Mouse (Mus musculus): ENCODE measurements around the gene Arap1. TPM values are rescaled to one million over a fixed set of nuclear protein-coding genes. Genes with fewer than 3 reads are reported as not detected.

The Arap1 gene
- polyA plus RNA-seq, 1 experiment from 2014 or later = 11.3 TPM

GRCm38 (mm10) chr7:101452669-101453068, 104.8 kb downstream of the Arap1 start:
- Histone ChIP-seq H3K9ac (no peak overlapping the region), H3K27ac (no peak overlapping the region), H3K27me3 (ENCODE audit: control insufficient read depth, insufficient read depth, low read length) (peaks cover 19% of the 10 kb centered on the region), H3K36me3 (replicated peaks; ENCODE audit: control insufficient read depth, insufficient read depth) (no peaks in the 10 kb centered on the region), H3K4me3 (replicated peaks; ENCODE audit: low read length) (peak overlapping the region; percentile 11; the same call in 1 of the 2 replicates), H3K9me3 (ENCODE audit: control insufficient read depth, low read length) (no peaks in the 10 kb centered on the region), H3K4me2 (replicated peaks) (peak overlapping the region; percentile 100), H3K4me1 (replicated peaks; ENCODE audit: control insufficient read depth, insufficient read depth, low read length) (peaks cover 14% of the 10 kb centered on the region; the same call in 1 of the 2 replicates)
- ATAC-seq (ENCODE audit: low FRiP score) (no peak), DNase-seq (ENCODE audit: low spot score) (no peak)
- WGBS = 87% methylated on average over 3 of the region's 3 CpGs

DNA sequence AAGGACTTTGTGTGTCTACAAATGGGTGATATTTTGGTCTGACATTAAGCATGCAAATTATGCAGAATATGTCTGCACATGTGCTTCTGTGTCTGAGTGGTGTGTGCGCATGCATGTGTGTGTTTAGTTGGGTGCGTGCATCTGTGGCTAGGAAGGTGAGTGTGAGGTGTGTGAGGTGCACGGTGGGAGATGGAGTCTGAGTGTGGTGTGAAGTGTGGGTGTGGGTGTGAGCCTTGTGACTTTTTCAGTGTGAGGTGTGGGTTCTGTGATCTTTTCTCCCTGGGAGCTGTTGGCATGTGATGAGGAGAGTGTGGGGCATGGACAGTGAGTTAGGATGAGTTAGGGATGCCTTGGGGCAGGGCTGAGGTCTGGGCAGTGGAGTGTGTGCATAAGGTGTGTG, 105.4 kb downstream of the Arap1 start:
- peak overlapping the region; percentile 100 for H3K4me2 ChIP-seq (replicated peaks)
- 85% methylated on average over 3 of the region's 3 CpGs for WGBS
- no peaks in the 10 kb centered on the region for H3K36me3 ChIP-seq (replicated peaks; ENCODE audit: control insufficient read depth, insufficient read depth)
- H3K9me3 ChIP-seq (ENCODE audit: control insufficient read depth, low read length) = no peaks in the 10 kb centered on the region
- DNase-seq (ENCODE audit: low spot score) = no peak
- peaks cover 14% of the 10 kb centered on the region; the same call in 1 of the 2 replicates for H3K4me1 ChIP-seq (replicated peaks; ENCODE audit: control insufficient read depth, insufficient read depth, low read length)
- H3K27ac ChIP-seq = no peak overlapping the region
- no peak overlapping the region for H3K4me3 ChIP-seq (replicated peaks; ENCODE audit: low read length)
- no peak overlapping the region for H3K9ac ChIP-seq
- peaks cover 19% of the 10 kb centered on the region for H3K27me3 ChIP-seq (ENCODE audit: control insufficient read depth, insufficient read depth, low read length)
- ATAC-seq (ENCODE audit: low FRiP score) = no peak

DNA sequence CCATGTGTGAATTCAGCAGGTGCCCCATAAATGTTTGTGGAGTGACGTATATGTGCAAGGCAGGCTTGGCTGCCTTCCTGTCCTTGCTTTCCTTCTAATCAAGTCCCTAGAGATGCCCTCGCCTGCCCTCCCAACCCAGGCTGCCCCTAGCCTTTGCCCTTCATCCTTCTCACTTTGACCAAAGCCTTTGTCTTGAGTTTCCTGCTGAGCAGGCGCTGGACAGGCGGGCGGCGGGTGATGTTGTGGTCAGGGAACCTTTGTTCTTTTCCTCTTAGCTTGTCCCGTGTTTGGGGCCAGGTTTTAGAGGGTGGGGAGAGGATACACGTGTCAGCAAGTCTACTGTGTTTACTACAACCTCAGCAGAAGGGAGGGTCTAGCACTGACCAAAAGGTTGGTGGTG, 105.9 kb downstream of the Arap1 start:
- Histone ChIP-seq H3K27ac (no peak overlapping the region), H3K36me3 (replicated peaks; ENCODE audit: control insufficient read depth, insufficient read depth) (no peaks in the 10 kb centered on the region), H3K4me1 (replicated peaks; ENCODE audit: control insufficient read depth, insufficient read depth, low read length) (peaks cover 14% of the 10 kb centered on the region; the same call in 1 of the 2 replicates), H3K9ac (no peak overlapping the region), H3K27me3 (ENCODE audit: control insufficient read depth, insufficient read depth, low read length) (peaks cover 19% of the 10 kb centered on the region), H3K4me3 (replicated peaks; ENCODE audit: low read length) (no peak overlapping the region), H3K9me3 (ENCODE audit: control insufficient read depth, low read length) (no peaks in the 10 kb centered on the region), H3K4me2 (replicated peaks) (peak overlapping the region; percentile 100)
- ATAC-seq (ENCODE audit: low FRiP score) (no peak), DNase-seq (ENCODE audit: low spot score) (no peak)
- 13% methylated on average over 8 of the region's 8 CpGs for WGBS

- H3K4me3 ChIP-seq (replicated peaks; ENCODE audit: low read length) = no peak overlapping the region
- H3K4me2 ChIP-seq (replicated peaks) = no peak overlapping the region
- ATAC-seq (ENCODE audit: low FRiP score) (no peak), DNase-seq (ENCODE audit: low spot score) (no peak)
- H3K9ac ChIP-seq = no peak overlapping the region
- peaks cover 14% of the 10 kb centered on the region; the same call in 1 of the 2 replicates for H3K4me1 ChIP-seq (replicated peaks; ENCODE audit: control insufficient read depth, insufficient read depth, low read length)
- no peak overlapping the region for H3K27ac ChIP-seq
- no peaks in the 10 kb centered on the region for H3K9me3 ChIP-seq (ENCODE audit: control insufficient read depth, low read length)
- H3K27me3 ChIP-seq (ENCODE audit: control insufficient read depth, insufficient read depth, low read length) = peaks cover 19% of the 10 kb centered on the region
- WGBS = 82% methylated on average over 9 of the region's 9 CpGs
- H3K36me3 ChIP-seq (replicated peaks; ENCODE audit: control insufficient read depth, insufficient read depth) = no peaks in the 10 kb centered on the region
Observed at GRCm38 (mm10) chr7:101454479-101454878, 106.6 kb downstream of the Arap1 start.

DNA sequence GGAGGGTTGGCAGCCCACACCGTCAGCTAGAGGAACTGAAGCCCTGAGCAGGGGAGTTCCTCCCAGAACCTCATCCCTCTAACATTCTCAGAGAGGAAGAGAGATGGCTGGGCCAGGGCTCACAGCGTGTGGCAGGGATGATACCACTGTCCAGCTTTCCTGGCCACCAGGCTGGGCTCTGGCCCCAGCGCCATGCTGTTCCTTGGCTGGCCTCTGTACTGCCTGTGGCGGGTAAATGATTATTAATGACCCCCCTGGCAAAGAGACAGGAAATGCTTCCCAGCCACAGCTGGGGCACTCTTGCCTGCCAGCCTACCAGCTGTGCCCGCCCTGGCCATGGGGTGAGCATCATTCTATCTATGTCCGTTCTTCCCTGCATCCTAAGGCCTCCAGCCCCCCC, 107.3 kb downstream of the Arap1 start:
- no peaks in the 10 kb centered on the region for H3K36me3 ChIP-seq (replicated peaks; ENCODE audit: control insufficient read depth, insufficient read depth)
- no peak overlapping the region for H3K27ac ChIP-seq
- H3K27me3 ChIP-seq (ENCODE audit: control insufficient read depth, insufficient read depth, low read length) = peaks cover 19% of the 10 kb centered on the region
- H3K4me3 ChIP-seq (replicated peaks; ENCODE audit: low read length) = no peak overlapping the region
- WGBS = 53% methylated on average over 6 of the region's 6 CpGs
- H3K4me1 ChIP-seq (replicated peaks; ENCODE audit: control insufficient read depth, insufficient read depth, low read length) = peaks cover 14% of the 10 kb centered on the region; the same call in 1 of the 2 replicates
- H3K9ac ChIP-seq = no peak overlapping the region
- no peak for ATAC-seq (ENCODE audit: low FRiP score)
- DNase-seq (ENCODE audit: low spot score) = no peak
- no peaks in the 10 kb centered on the region for H3K9me3 ChIP-seq (ENCODE audit: control insufficient read depth, low read length)
- H3K4me2 ChIP-seq (replicated peaks) = no peak overlapping the region

DNA sequence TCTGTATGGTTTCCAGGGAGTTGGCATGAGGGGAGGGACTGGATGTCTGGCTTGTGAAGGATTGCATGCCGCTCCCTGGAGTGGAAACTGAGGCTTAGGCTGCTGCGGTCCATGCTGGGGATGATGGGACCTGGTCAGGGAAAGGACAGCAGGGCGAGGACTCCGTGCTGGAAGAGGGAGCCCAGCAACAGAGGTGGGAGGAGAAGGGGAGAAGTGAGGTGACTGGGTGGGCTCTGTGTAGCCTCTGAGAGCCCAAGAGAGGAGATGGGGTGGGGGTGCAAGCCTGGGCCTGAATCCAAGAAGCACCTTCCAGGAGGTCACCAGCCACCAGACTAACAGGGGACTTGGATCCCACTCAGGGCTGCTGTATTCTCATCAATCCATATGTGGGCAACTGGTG, 108.5 kb downstream of the Arap1 start:
- Histone ChIP-seq H3K9ac (no peak overlapping the region), H3K4me3 (replicated peaks; ENCODE audit: low read length) (no peak overlapping the region), H3K36me3 (replicated peaks; ENCODE audit: control insufficient read depth, insufficient read depth) (no peaks in the 10 kb centered on the region), H3K27me3 (ENCODE audit: control insufficient read depth, insufficient read depth, low read length) (peaks cover 18% of the 10 kb centered on the region), H3K4me1 (replicated peaks; ENCODE audit: control insufficient read depth, insufficient read depth, low read length) (peaks cover 10% of the 10 kb centered on the region), H3K9me3 (ENCODE audit: control insufficient read depth, low read length) (no peaks in the 10 kb centered on the region), H3K4me2 (replicated peaks) (no peak overlapping the region), H3K27ac (no peak overlapping the region)
- DNase-seq (ENCODE audit: low spot score) = no peak
- 65% methylated on average over 4 of the region's 4 CpGs for WGBS
- no peak for ATAC-seq (ENCODE audit: low FRiP score)

- Histone ChIP-seq H3K4me3 (replicated peaks; ENCODE audit: low read length) (no peak overlapping the region), H3K36me3 (replicated peaks; ENCODE audit: control insufficient read depth, insufficient read depth) (no peaks in the 10 kb centered on the region), H3K9ac (0 out of 2 replicates have a peak overlapping the region, but pooled peaks have one; percentile 1), H3K4me1 (replicated peaks; ENCODE audit: control insufficient read depth, insufficient read depth, low read length) (peaks cover 6% of the 10 kb centered on the region), H3K9me3 (ENCODE audit: control insufficient read depth, low read length) (no peaks in the 10 kb centered on the region), H3K27ac (no peak overlapping the region), H3K4me2 (replicated peaks) (no peak overlapping the region), H3K27me3 (ENCODE audit: control insufficient read depth, insufficient read depth, low read length) (peaks cover 14% of the 10 kb centered on the region)
- DNase-seq (ENCODE audit: low spot score) = no peak
- WGBS = 31% methylated on average over 5 of the region's 5 CpGs
- ATAC-seq (ENCODE audit: low FRiP score) = no peak
Observed at GRCm38 (mm10) chr7:101456789-101457188, 108.9 kb downstream of the Arap1 start.

DNA sequence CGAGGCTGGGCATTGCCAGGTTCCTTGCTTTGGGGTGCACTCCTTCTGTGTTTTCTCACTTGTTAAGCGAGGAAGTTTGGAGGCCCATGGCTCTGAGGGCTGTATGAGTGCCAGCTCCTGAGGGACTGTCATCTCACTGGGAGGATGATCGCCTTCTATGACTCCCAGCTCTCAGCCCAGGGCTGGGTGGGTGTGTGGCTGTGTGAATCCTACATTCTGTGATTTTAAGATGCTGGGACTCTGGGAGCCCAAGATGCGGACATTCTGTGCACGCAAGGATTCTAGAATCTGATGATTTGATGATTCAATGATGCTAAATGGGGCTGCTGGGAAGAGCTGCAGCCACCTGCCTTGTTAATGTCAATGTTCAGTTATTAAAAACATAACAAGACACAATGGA, 109.4 kb downstream of the Arap1 start:
- Histone ChIP-seq H3K4me1 (replicated peaks; ENCODE audit: control insufficient read depth, insufficient read depth, low read length) (peaks cover 7% of the 10 kb centered on the region), H3K4me3 (replicated peaks; ENCODE audit: low read length) (no peak overlapping the region)

GRCm38 (mm10) chr7:101457801-101458200, 109.9 kb downstream of the Arap1 start:
- ATAC-seq (ENCODE audit: low FRiP score) = no peak
- no peak overlapping the region for H3K4me2 ChIP-seq (replicated peaks)
- peaks cover 12% of the 10 kb centered on the region for H3K4me1 ChIP-seq (replicated peaks; ENCODE audit: control insufficient read depth, insufficient read depth, low read length)
- no peak overlapping the region for H3K27ac ChIP-seq
- no peak overlapping the region for H3K9ac ChIP-seq
- peaks cover 4% of the 10 kb centered on the region; the same call in 1 of the 2 replicates for H3K27me3 ChIP-seq (ENCODE audit: control insufficient read depth, insufficient read depth, low read length)
- H3K36me3 ChIP-seq (replicated peaks; ENCODE audit: control insufficient read depth, insufficient read depth) = no peaks in the 10 kb centered on the region
- no peaks in the 10 kb centered on the region for H3K9me3 ChIP-seq (ENCODE audit: control insufficient read depth, low read length)
- no peak for DNase-seq (ENCODE audit: low spot score)
- no peak overlapping the region for H3K4me3 ChIP-seq (replicated peaks; ENCODE audit: low read length)
- 68% methylated on average over 8 of the region's 8 CpGs for whole genome bisulfite sequencing

More for the DNA sequence above, 109.4 kb downstream of the Arap1 start:
- no peak overlapping the region for H3K27ac ChIP-seq
- 76% methylated on average over 5 of the region's 5 CpGs for WGBS
- H3K9me3 ChIP-seq (ENCODE audit: control insufficient read depth, low read length) = no peaks in the 10 kb centered on the region
- DNase-seq (ENCODE audit: low spot score) (no peak), ATAC-seq (ENCODE audit: low FRiP score) (no peak)
- no peak overlapping the region for H3K4me2 ChIP-seq (replicated peaks)
- H3K9ac ChIP-seq = 0 out of 2 replicates have a peak overlapping the region, but pooled peaks have one; percentile 1
- H3K27me3 ChIP-seq (ENCODE audit: control insufficient read depth, insufficient read depth, low read length) = peaks cover 9% of the 10 kb centered on the region
- no peaks in the 10 kb centered on the region for H3K36me3 ChIP-seq (replicated peaks; ENCODE audit: control insufficient read depth, insufficient read depth)

DNA sequence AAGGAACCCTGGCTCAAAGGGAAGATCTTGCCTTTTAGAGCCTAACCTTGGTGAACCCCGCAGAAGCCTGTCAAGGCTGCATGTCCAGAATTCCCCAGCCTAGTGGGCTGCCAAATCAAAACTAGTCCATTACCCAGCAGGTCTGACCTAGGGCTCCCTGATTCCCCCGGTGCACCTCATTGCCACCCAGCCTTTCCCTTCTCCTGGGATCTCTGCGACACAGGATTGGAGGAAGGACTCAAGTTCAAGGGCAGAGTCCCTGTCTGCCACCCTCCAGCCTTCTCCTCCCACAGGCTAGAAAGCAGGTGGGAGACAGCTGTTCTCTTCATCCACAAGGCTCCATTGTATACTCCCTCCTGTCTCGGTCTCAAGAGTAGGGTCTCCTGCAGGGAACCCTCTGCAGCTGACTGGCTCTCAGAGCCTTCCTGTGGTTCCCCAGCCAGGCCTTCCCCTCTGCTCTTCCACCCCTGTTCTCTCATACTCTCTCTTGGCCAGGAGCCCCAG, 110.5 kb downstream of the Arap1 start:
- H3K36me3 ChIP-seq (replicated peaks; ENCODE audit: control insufficient read depth, insufficient read depth) = no peaks in the 10 kb centered on the region
- no peaks in the 10 kb centered on the region for H3K27me3 ChIP-seq (ENCODE audit: control insufficient read depth, insufficient read depth, low read length)
- no peak overlapping the region for H3K4me3 ChIP-seq (replicated peaks; ENCODE audit: low read length)
- peaks cover 14% of the 10 kb centered on the region for H3K4me1 ChIP-seq (replicated peaks; ENCODE audit: control insufficient read depth, insufficient read depth, low read length)
- H3K4me2 ChIP-seq (replicated peaks) = no peak overlapping the region
- H3K9ac ChIP-seq = no peak overlapping the region
- H3K27ac ChIP-seq = no peak overlapping the region
- no peak for ATAC-seq (ENCODE audit: low FRiP score)
- WGBS = 65% methylated on average over 4 of the region's 4 CpGs
- no peak for DNase-seq (ENCODE audit: low spot score)
- no peaks in the 10 kb centered on the region for H3K9me3 ChIP-seq (ENCODE audit: control insufficient read depth, low read length)

Measured in hindbrain, embryonic 14.5 days (tissue).